Mouse (Mus musculus) kidney, embryonic 16.5 days (tissue): Measurements from ENCODE around the gene Cdc6. TPM values are rescaled to one million over a fixed set of nuclear protein-coding genes. Genes with fewer than 3 reads are reported as not detected.

Experiments used
- ATAC-seq: fragments of 200-750 bp; cut with Nextera tagmentation; 2 replicates; pipeline ENCODE4 v1.8.0; 2017; ENCODE audit warnings: moderate TSS enrichment; ENCODE audit not compliant: low FRiP score, low TSS enrichment
- H3K27ac ChIP-seq: fragments of 300-500 bp; sonication (generic); 2 replicates; pipeline ENCODE4 v1.5.1; 2014; ENCODE audit warnings: low read length
- H3K27me3 ChIP-seq: fragments of 300-500 bp; sonication (generic); 2 replicates; pipeline ENCODE4 v1.6.1; 2014; ENCODE audit warnings: low read length, control low read depth, mixed read lengths; ENCODE audit not compliant: insufficient read depth
- H3K36me3 ChIP-seq: fragments of 300-500 bp; sonication (generic); 2 replicates; pipeline ENCODE4 v1.6.1; 2014; ENCODE audit warnings: low read length, control low read depth, mixed read lengths; ENCODE audit not compliant: insufficient read depth
- H3K4me1 ChIP-seq: fragments of 300-500 bp; sonication (generic); 2 replicates; pipeline ENCODE4 v1.6.1; 2014; ENCODE audit warnings: low read length, control low read depth, mixed read lengths; ENCODE audit not compliant: insufficient read depth
- H3K4me2 ChIP-seq: fragments of 300-500 bp; sonication (generic); replicated peaks from 2 replicates; pipeline ENCODE4 v1.6.1; 2014; ENCODE audit warnings: low read depth, low read length
- H3K4me3 ChIP-seq: fragments of 300-500 bp; sonication (generic); 2 replicates; pipeline ENCODE4 v1.5.1; 2014; ENCODE audit warnings: mild to moderate bottlenecking, low read length
- H3K9ac ChIP-seq: fragments of 300-500 bp; sonication (generic); replicated peaks from 2 replicates; pipeline ENCODE4 v1.6.1; 2014; ENCODE audit warnings: low read length
- H3K9me3 ChIP-seq: fragments of 300-500 bp; sonication (generic); 2 replicates; pipeline ENCODE4 v1.6.1; 2016; ENCODE audit warnings: low read length, control low read depth
- WGBS: fragments of 180-500 bp; shearing (Covaris S2); extraction: QIAGEN DNeasy Blood & Tissue Kit; methylation state at CpG from one replicate; pipeline ENCODE4 v1.1.7; 2014; 5-methylcytosine and 5-hydroxymethylcytosine counted together
- polyA plus RNA-seq: library from polyadenylated mRNA; unstranded; fragments of >200 nt; fragmentation: Nextera tagmentation; extraction: Ambion mirVana; gene quantifications from 2 replicates; pipeline ENCODE4 v1.2.1, GENCODE M21; 2015

Cdc6 gene
- polyA plus RNA-seq, 1 experiment from 2014 or later, result 36.2 TPM

- ATAC-seq, result no peak
- H3K27ac ChIP-seq, result no peak overlapping the region
- peaks cover 8% of the 10 kb centered on the region for H3K4me1 ChIP-seq
- H3K4me2 ChIP-seq, result no peak overlapping the region
- H3K27me3 ChIP-seq, result no peaks in the 10 kb centered on the region
- peaks cover 18% of the 10 kb centered on the region for H3K36me3 ChIP-seq
- no peaks in the 10 kb centered on the region for H3K9me3 ChIP-seq
- no peak overlapping the region for H3K4me3 ChIP-seq
- WGBS, result 93% methylated on average over 9 of the region's 9 CpGs
- H3K9ac ChIP-seq, result no peak overlapping the region
Observed at GRCm38 (mm10) chr11:98873900-98874299, 33.7 kb upstream of the Cdc6 start.

- no peak overlapping the region for H3K4me2 ChIP-seq
- 52% methylated on average over 9 of the region's 9 CpGs for WGBS
- H3K9me3 ChIP-seq, result no peaks in the 10 kb centered on the region
- peaks cover 8% of the 10 kb centered on the region for H3K4me1 ChIP-seq
- no peak overlapping the region for H3K9ac ChIP-seq
- H3K27me3 ChIP-seq, result no peaks in the 10 kb centered on the region
- peak overlapping the region; percentile 0; the same call in 1 of the 2 replicates for H3K27ac ChIP-seq
- H3K4me3 ChIP-seq, result no peak overlapping the region
- H3K36me3 ChIP-seq, result peaks cover 8% of the 10 kb centered on the region; the same call in 1 of the 2 replicates
- no peak for ATAC-seq
Observed at GRCm38 (mm10) chr11:98877001-98877400, 30.6 kb upstream of the Cdc6 start.

GRCm38 (mm10) chr11:98887703-98888102 is 19.9 kb upstream of the Cdc6 start:
- no peaks in the 10 kb centered on the region for H3K4me1 ChIP-seq
- H3K27ac ChIP-seq, result no peak overlapping the region
- no peaks in the 10 kb centered on the region for H3K27me3 ChIP-seq
- ATAC-seq, result no peak
- 96% methylated on average over 3 of the region's 3 CpGs for WGBS
- no peak overlapping the region for H3K4me2 ChIP-seq
- no peak overlapping the region for H3K9ac ChIP-seq
- H3K36me3 ChIP-seq, result peaks cover 65% of the 10 kb centered on the region
- H3K9me3 ChIP-seq, result no peaks in the 10 kb centered on the region
- no peak overlapping the region for H3K4me3 ChIP-seq

- Histone ChIP-seq H3K4me3 (no peak overlapping the region), H3K9me3 (no peaks in the 10 kb centered on the region), H3K4me2 (no peak overlapping the region), H3K27ac (no peak overlapping the region), H3K4me1 (no peaks in the 10 kb centered on the region), H3K27me3 (no peaks in the 10 kb centered on the region), H3K36me3 (peaks cover 78% of the 10 kb centered on the region), H3K9ac (no peak overlapping the region)
- WGBS, result 94% methylated on average over 4 of the region's 4 CpGs
- ATAC-seq, result no peak
Observed at GRCm38 (mm10) chr11:98889077-98889476, 18.5 kb upstream of the Cdc6 start.

- H3K9me3 ChIP-seq, result no peaks in the 10 kb centered on the region
- H3K4me1 ChIP-seq, result no peaks in the 10 kb centered on the region
- no peak for ATAC-seq
- 91% methylated on average over 5 of the region's 5 CpGs for WGBS
- no peak overlapping the region for H3K27ac ChIP-seq
- H3K4me3 ChIP-seq, result no peak overlapping the region
- H3K27me3 ChIP-seq, result no peaks in the 10 kb centered on the region
- no peak overlapping the region for H3K4me2 ChIP-seq
- H3K9ac ChIP-seq, result no peak overlapping the region
- peaks cover 78% of the 10 kb centered on the region for H3K36me3 ChIP-seq
Observed at GRCm38 (mm10) chr11:98889977-98890376, 17.6 kb upstream of the Cdc6 start.

GRCm38 (mm10) chr11:98892426-98892825 is 15.2 kb upstream of the Cdc6 start:
- Histone ChIP-seq H3K4me1 (no peaks in the 10 kb centered on the region), H3K4me3 (no peak overlapping the region), H3K36me3 (peaks cover 73% of the 10 kb centered on the region), H3K4me2 (no peak overlapping the region), H3K9ac (no peak overlapping the region), H3K27me3 (no peaks in the 10 kb centered on the region), H3K9me3 (no peaks in the 10 kb centered on the region), H3K27ac (no peak overlapping the region)
- WGBS, result 62% methylated on average over 5 of the region's 5 CpGs
- no peak for ATAC-seq

GRCm38 (mm10) chr11:98900529-98901125 is 7.0 kb upstream of the Cdc6 start:
- H3K9ac ChIP-seq, result no peak overlapping the region
- H3K4me1 ChIP-seq, result peaks cover 18% of the 10 kb centered on the region
- no peak for ATAC-seq
- WGBS, result 74% methylated on average over 12 of the region's 12 CpGs
- H3K36me3 ChIP-seq, result peaks cover 42% of the 10 kb centered on the region
- no peak overlapping the region for H3K4me2 ChIP-seq
- no peaks in the 10 kb centered on the region for H3K9me3 ChIP-seq
- H3K27ac ChIP-seq, result no peak overlapping the region
- no peak overlapping the region for H3K4me3 ChIP-seq
- H3K27me3 ChIP-seq, result no peaks in the 10 kb centered on the region

GRCm38 (mm10) chr11:98902621-98903245 is 4.9 kb upstream of the Cdc6 start:
- Histone ChIP-seq H3K9ac (peak overlapping the region; percentile 39; the same call in 1 of the 2 replicates), H3K27ac (peak overlapping the region; percentile 85), H3K9me3 (no peaks in the 10 kb centered on the region), H3K4me2 (0 out of 2 replicates have a peak overlapping the region, but pooled peaks have one; percentile 12), H3K27me3 (no peaks in the 10 kb centered on the region), H3K4me3 (no peak overlapping the region), H3K4me1 (peaks cover 18% of the 10 kb centered on the region), H3K36me3 (peaks cover 28% of the 10 kb centered on the region)
- WGBS, result 14% methylated on average over 10 of the region's 10 CpGs
- 0 out of 2 replicates have a peak, but pooled peaks have one; percentile 20 for ATAC-seq

- Histone ChIP-seq H3K4me2 (no peak overlapping the region), H3K4me3 (no peak overlapping the region), H3K9ac (no peak overlapping the region), H3K36me3 (peaks cover 17% of the 10 kb centered on the region), H3K4me1 (peaks cover 36% of the 10 kb centered on the region), H3K27ac (peak overlapping the region; percentile 85), H3K27me3 (no peaks in the 10 kb centered on the region), H3K9me3 (no peaks in the 10 kb centered on the region)
- ATAC-seq, result no peak
- 76% methylated on average over 2 of the region's 2 CpGs for WGBS
Observed at GRCm38 (mm10) chr11:98904577-98904976, 3.0 kb upstream of the Cdc6 start.

- Histone ChIP-seq H3K9me3 (no peaks in the 10 kb centered on the region), H3K27ac (peak overlapping the region; percentile 62), H3K36me3 (peaks cover 12% of the 10 kb centered on the region), H3K9ac (no peak overlapping the region), H3K4me2 (no peak overlapping the region), H3K4me1 (peaks cover 38% of the 10 kb centered on the region), H3K4me3 (no peak overlapping the region), H3K27me3 (no peaks in the 10 kb centered on the region)
- no peak for ATAC-seq
- WGBS, result 58% methylated on average over 7 of the region's 7 CpGs
Observed at GRCm38 (mm10) chr11:98905033-98905432, 2.6 kb upstream of the Cdc6 start.
